Mouse (Mus musculus): Measurements from ENCODE around the gene Rasa2. TPM values are rescaled to one million over a fixed set of nuclear protein-coding genes. Genes with fewer than 3 reads are reported as not detected.

The Rasa2 gene
- polyA plus RNA-seq, 1 experiment from 2014 or later = 18.5 TPM

DNA sequence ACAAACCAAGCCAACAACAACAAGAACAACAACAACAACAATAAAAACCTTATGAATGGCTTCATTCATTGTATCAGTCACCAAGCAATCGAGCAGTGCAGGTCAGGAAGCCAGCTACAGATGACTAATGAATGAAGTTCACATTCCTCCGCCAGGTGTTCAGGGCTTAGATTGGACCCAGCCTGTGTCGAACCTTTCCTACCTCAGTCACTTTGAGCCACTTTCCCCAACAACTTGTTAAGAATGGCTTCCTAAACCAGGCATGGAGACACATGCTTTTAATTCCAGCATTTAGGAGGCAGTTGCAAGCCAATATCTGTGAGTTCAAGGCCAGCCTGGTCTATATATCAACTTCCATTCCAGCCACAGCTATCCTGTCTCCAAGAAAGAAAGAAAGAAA lies 4.5 kb upstream of the Rasa2 start:
- Histone ChIP-seq H3K4me1 (peaks cover 37% of the 10 kb centered on the region), H3K9me3 (replicated peaks) (no peaks in the 10 kb centered on the region), H3K36me3 (no peaks in the 10 kb centered on the region), H3K4me3 (no peak overlapping the region), H3K27me3 (ENCODE audit: low read depth, poor library complexity, severe bottlenecking) (peaks cover 4% of the 10 kb centered on the region; the same call in 1 of the 2 replicates), H3K27ac (no peak overlapping the region)
- WGBS = 80% methylated on average over 3 of the region's 3 CpGs
- DNase-seq (ENCODE audit: low spot score) = no peak

DNA sequence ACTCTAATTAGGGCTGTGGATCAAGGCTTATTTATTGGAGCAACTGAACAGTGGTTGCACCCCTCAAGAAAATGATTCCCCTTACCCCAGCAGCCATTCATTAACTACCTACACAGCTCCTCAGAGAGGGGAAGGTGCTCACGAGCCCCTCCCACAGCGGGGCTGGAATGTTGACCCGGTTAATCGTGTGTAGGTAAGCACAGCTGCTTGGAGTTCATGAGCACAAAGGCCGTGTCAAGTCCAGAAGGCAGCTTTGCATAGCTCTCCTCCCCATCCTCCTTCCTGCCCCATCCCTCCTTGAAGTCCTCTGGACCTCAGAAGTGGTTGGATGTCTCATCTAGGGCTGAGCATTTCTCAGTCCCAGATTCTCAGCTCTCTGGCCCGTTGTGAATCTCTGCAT lies 3.8 kb upstream of the Rasa2 start:
- Histone ChIP-seq H3K9me3 (replicated peaks) (no peaks in the 10 kb centered on the region), H3K36me3 (no peaks in the 10 kb centered on the region), H3K27ac (no peak overlapping the region), H3K4me3 (no peak overlapping the region), H3K27me3 (ENCODE audit: low read depth, poor library complexity, severe bottlenecking) (peaks cover 4% of the 10 kb centered on the region; the same call in 1 of the 2 replicates), H3K4me1 (peaks cover 43% of the 10 kb centered on the region)
- 70% methylated on average over 6 of the region's 6 CpGs for WGBS
- no peak for DNase-seq (ENCODE audit: low spot score)

DNA sequence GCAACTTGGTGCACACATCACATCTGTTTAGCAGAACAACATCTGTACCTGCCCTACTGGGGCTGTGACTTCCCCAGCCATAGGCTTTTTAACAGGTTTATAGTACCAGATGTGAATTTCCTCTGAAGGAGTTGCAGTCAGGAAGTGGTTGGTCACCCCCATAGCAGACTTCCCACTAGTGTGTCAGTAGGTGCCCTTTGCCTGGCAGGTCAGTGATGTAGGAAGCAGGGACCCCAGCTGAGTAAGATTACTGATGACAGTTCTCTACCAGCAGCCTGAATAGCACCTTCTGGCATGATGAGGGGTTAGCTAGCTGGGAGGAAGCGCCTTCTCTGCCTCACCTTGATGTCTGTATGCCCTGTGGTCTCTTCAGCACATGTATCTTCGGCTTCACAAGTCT lies 2.4 kb upstream of the Rasa2 start:
- DNase-seq (ENCODE audit: low spot score) = no peak
- 84% methylated on average over 2 of the region's 2 CpGs for WGBS
- no peak overlapping the region for H3K4me3 ChIP-seq
- H3K27ac ChIP-seq = no peak overlapping the region
- no peaks in the 10 kb centered on the region for H3K36me3 ChIP-seq
- H3K9me3 ChIP-seq (replicated peaks) = no peaks in the 10 kb centered on the region
- H3K4me1 ChIP-seq = peaks cover 48% of the 10 kb centered on the region
- H3K27me3 ChIP-seq (ENCODE audit: low read depth, poor library complexity, severe bottlenecking) = peaks cover 4% of the 10 kb centered on the region; the same call in 1 of the 2 replicates

DNA sequence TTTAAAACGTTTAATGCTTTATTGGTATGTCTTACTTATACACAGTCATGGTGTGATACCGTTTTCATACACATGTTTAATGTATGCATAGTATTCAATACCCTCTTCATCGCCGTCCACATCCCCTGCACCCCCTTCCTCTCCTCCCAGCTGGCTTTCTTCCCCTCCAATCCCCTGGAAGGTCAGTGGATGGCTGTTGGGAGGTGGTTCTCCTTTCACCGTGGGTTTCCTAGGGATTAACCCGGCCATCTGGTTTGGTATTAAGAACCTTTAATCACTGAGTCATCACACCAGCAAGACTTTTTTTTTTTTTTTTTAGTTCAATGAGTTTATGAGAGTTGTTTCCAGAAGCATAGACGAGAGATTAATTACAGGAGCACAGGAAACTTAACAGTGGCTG lies 1.3 kb upstream of the Rasa2 start:
- WGBS = 61% methylated on average over 7 of the region's 7 CpGs
- Histone ChIP-seq H3K27ac (no peak overlapping the region), H3K36me3 (no peaks in the 10 kb centered on the region)

DNA sequence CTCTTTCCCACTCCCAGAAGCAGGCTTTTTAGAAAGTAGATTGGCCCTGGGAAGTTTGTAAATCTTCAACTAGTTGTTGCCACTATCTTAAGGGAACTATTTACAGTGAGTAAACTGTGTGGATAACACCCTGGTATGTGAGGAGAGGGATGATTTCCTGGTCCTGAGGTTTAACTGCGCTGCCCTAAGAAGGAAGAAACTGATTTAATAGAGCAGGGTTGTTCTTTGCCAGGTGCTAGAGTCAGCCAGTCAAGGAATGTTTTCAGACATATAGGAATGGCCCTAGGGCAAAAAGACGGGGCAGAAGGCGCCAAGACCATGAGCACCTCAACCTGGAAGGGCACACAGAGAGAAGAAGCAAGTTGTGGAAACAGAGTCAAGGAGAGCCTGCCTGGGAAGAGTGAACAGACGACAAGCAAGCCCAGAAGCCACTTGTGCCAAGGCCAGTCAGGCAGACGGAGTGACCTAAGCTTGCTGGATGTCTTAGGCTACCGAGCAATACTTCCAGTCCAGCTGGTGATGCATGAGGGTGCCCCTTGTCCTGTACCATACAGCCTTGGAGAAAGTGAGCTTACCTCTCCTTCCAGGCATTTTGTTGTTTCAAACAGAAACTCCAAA lies 765 bp upstream of the Rasa2 start:
- Histone ChIP-seq H3K27ac (peak overlapping the region; percentile 99; the same call in 1 of the 2 replicates), H3K4me1 (peaks cover 58% of the 10 kb centered on the region), H3K36me3 (no peaks in the 10 kb centered on the region), H3K9me3 (replicated peaks) (no peaks in the 10 kb centered on the region), H3K4me3 (peak overlapping the region; percentile 91), H3K27me3 (ENCODE audit: low read depth, poor library complexity, severe bottlenecking) (peaks cover 4% of the 10 kb centered on the region; the same call in 1 of the 2 replicates)
- WGBS = 60% methylated on average over 6 of the region's 6 CpGs
- no peak for DNase-seq (ENCODE audit: low spot score)

More for the DNA sequence above, 1.3 kb upstream of the Rasa2 start:
- Histone ChIP-seq H3K27me3 (ENCODE audit: low read depth, poor library complexity, severe bottlenecking) (peaks cover 4% of the 10 kb centered on the region; the same call in 1 of the 2 replicates), H3K4me1 (peaks cover 54% of the 10 kb centered on the region), H3K9me3 (replicated peaks) (no peaks in the 10 kb centered on the region), H3K4me3 (no peak overlapping the region)
- DNase-seq (ENCODE audit: low spot score) = no peak

DNA sequence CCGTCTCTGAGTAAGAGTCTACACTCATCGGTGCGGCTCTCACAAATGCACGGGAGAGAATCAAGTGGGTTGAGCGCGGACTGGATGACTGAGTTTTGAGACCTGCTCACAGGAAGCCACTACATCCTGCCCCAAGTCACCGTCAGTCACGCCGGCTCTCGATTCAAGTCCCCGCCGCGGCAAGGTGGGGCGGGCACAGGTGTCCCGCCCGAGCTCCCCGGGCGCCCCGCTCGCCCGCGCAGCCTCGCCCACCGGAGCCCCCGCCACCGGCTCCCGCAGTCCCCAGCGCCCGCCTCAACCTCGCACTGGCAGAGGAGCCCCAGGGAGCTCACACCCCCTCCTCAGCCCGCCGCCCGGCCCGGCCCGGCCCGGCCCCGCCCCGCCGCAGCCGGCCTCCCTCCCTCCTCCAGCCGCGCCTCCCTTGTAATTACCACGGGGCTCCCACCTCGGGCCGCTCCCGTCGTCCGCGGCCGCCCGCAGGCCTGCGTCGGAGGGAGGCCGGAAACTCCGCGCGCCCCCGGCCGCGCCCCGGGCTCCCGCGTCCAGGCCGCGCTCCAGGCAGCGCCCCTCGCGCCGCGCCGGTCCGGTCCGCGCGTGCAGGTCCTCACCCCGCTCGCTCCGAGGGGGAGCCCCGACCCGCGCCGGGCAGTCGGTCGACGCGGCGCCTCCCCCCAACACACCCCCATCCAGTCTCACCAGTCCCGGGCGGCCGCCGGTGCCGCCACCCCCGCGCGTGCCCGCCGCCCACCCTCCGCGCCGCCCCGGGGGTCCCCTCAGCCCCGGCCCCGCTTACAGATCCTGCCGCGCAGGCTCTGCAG lies 637 bp downstream of the Rasa2 start:
- Histone ChIP-seq H3K4me1 (peaks cover 58% of the 10 kb centered on the region), H3K27me3 (ENCODE audit: low read depth, poor library complexity, severe bottlenecking) (peaks cover 4% of the 10 kb centered on the region; the same call in 1 of the 2 replicates), H3K9me3 (replicated peaks) (no peaks in the 10 kb centered on the region), H3K36me3 (no peaks in the 10 kb centered on the region), H3K4me3 (peak overlapping the region; percentile 91), H3K27ac (peak overlapping the region; percentile 99)
- WGBS = under 1% methylated on average over 97 of the region's 105 CpGs
- peak; percentile 83 for DNase-seq (ENCODE audit: low spot score)

DNA sequence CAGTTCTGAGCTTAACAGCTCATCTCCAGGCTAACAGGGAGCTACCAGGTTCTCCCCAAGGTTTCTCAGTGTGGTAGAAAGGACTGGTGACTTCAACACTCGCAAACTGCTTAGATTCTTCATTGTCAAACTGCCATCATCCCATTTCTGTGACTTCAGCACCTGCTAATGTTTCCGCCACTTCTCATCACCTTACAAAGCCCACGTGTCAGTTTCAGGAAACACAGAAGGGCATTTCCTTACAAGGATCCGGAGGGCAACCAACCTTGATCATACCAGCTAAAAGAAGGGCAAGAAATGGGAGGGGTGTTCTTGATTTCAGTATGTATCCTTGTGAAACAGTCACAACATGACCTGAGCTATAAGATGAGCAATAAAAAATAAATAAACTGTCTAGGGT lies 2.3 kb downstream of the Rasa2 start:
- 69% methylated on average over 4 of the region's 4 CpGs for WGBS
- Histone ChIP-seq H3K36me3 (peaks cover 6% of the 10 kb centered on the region; the same call in 1 of the 2 replicates), H3K27me3 (ENCODE audit: low read depth, poor library complexity, severe bottlenecking) (peaks cover 4% of the 10 kb centered on the region; the same call in 1 of the 2 replicates), H3K9me3 (replicated peaks) (no peaks in the 10 kb centered on the region), H3K27ac (no peak overlapping the region), H3K4me1 (peaks cover 53% of the 10 kb centered on the region), H3K4me3 (no peak overlapping the region)
- no peak for DNase-seq (ENCODE audit: low spot score)

DNA sequence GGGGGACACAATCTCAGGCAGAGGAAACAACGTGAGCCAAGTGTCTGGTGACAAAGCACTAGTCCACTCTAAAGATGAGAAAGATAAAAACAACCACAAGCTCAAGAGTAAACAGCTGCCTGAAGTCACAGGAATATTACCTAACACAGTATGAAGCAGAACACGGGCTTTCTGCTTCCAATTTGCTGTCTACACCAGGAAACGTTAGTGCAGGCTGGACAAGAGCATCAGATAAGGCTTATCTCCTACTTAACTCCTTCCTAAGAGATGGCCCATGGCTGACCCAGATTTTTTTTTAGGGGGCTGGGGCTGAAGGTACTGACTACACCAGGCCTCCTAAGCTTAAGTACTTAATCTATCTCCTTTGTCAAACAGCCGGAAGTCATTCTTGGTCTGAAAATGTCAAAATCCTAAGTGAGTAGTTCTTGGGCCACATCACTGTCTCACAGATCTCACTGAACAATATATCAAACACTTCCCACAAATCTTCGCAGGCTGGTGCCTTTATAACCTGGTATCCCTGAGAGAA lies 3.8 kb downstream of the Rasa2 start:
- Histone ChIP-seq H3K4me1 (peaks cover 38% of the 10 kb centered on the region), H3K27me3 (ENCODE audit: low read depth, poor library complexity, severe bottlenecking) (peaks cover 4% of the 10 kb centered on the region; the same call in 1 of the 2 replicates), H3K36me3 (peaks cover 13% of the 10 kb centered on the region), H3K9me3 (replicated peaks) (no peaks in the 10 kb centered on the region), H3K27ac (no peak overlapping the region), H3K4me3 (no peak overlapping the region)
- 35% methylated on average over 5 of the region's 5 CpGs for WGBS
- DNase-seq (ENCODE audit: low spot score) = no peak

DNA sequence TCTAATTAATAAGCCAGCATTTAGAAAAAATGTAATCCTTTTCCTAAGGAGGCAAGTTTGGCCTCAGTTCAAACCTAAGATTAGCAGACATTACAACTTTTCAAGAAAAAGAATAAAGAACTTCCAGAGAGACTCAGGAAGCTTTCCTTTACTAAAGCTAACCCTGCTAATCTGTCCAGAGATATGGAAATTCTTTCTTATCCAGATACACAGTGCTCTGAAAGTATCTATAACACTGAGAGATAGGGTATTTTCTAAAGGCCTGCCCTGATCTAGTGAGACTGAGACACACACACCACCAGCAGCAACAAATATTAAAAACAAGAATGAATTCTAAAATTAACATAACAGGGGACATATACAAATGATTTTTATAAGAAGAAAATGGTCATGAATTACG lies 4.4 kb downstream of the Rasa2 start:
- Histone ChIP-seq H3K36me3 (peaks cover 13% of the 10 kb centered on the region), H3K27me3 (ENCODE audit: low read depth, poor library complexity, severe bottlenecking) (no peaks in the 10 kb centered on the region), H3K4me1 (peaks cover 32% of the 10 kb centered on the region), H3K27ac (no peak overlapping the region), H3K4me3 (no peak overlapping the region), H3K9me3 (replicated peaks) (no peaks in the 10 kb centered on the region)
- no peak for DNase-seq (ENCODE audit: low spot score)
- 78% methylated on average over 1 of the region's 1 CpGs for WGBS

DNA sequence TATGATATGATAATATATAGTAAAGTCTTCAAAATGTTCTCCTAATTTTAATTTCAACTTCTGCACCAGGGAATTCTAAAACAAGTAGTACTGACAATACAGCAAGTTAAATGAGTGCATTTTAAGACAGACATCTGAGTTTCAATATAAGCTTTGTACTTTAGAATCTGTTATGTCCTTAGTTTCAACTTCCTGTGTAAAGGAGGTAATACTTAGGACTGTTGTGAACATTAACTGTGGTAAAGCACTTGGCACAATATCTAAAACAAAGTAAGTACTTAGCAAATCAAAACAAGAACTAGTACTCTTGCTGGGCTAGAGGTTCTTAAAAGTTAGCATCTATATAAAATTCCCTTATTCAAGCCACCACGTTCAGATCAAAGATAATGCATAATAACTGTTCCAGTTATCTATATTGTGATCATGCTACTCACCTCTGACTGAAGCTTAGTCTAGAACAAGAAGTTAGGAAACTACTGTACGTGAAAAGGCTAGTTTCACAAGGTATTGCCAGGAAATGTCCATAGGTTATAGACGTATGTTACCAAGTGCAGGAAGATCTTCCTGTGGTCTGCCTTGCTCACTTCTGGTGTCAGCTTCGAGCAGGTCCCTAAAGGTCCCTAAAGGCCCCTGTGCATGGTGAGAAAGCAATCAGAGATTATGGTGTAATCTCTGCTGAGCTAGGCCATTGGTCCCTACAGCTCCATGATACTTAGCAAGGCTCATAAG lies 12.8 kb downstream of the Rasa2 start:
- Histone ChIP-seq H3K4me1 (no peaks in the 10 kb centered on the region), H3K36me3 (peaks cover 4% of the 10 kb centered on the region; the same call in 1 of the 2 replicates), H3K27me3 (ENCODE audit: low read depth, poor library complexity, severe bottlenecking) (no peaks in the 10 kb centered on the region), H3K27ac (no peak overlapping the region), H3K4me3 (no peak overlapping the region), H3K9me3 (replicated peaks) (no peaks in the 10 kb centered on the region)
- 90% methylated on average over 4 of the region's 4 CpGs for WGBS
- DNase-seq (ENCODE audit: low spot score) = no peak

DNA sequence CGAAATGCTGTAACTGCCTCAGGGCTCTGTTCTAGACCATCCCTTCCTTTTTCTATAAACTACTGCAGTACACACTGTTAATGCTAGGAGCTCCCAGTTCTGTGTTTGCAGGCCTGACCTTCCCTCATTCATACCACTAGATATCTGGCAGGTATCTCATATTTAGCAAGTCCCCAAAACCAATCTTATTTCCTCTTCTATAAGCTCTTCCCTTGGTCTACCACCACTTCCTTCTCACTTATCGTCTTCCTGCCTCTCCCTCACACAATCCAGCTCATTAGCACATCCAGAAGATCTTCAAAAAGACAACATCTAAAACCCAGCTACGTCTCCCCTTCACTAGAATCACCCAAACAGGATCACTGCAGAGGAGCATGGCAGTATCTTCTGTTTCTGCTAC lies 19.1 kb downstream of the Rasa2 start:
- Histone ChIP-seq H3K4me1 (peaks cover 6% of the 10 kb centered on the region; the same call in 1 of the 2 replicates), H3K27me3 (ENCODE audit: low read depth, poor library complexity, severe bottlenecking) (no peaks in the 10 kb centered on the region), H3K9me3 (replicated peaks) (no peaks in the 10 kb centered on the region; the same call in 1 of the 2 replicates), H3K36me3 (peaks cover 21% of the 10 kb centered on the region), H3K27ac (no peak overlapping the region), H3K4me3 (no peak overlapping the region)
- WGBS = 84% methylated on average over 3 of the region's 3 CpGs
- DNase-seq (ENCODE audit: low spot score) = no peak

DNA sequence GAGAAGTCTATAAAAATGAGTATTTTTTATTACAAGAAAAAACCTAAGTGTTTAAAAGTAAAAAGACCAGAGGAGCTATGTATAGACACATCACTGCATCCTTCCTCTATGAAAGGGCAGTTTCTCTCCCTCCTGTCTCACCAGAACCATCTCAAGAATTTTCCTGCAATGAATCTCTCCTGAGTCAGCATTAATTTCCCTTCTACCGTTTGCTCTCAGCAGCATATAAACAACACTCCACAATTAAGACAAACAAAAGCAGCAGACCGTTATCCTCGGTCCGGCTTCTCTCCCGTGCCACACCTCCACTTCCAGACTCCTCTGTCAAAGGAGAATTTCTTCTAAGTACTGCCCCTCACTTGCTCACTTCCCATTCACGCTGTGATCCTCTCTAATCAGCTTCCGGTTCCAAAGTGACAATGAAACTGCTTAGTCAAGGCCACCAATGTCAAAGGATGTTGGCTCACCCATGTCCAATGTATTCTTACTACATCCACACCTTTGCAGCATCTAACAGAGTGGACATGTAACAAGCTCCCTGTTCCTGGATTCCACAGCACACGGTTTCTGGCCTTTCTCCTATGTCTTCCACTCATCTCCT lies 19.6 kb downstream of the Rasa2 start:
- Histone ChIP-seq H3K4me3 (no peak overlapping the region), H3K9me3 (replicated peaks) (no peaks in the 10 kb centered on the region; the same call in 1 of the 2 replicates), H3K4me1 (peaks cover 6% of the 10 kb centered on the region; the same call in 1 of the 2 replicates), H3K36me3 (peaks cover 26% of the 10 kb centered on the region), H3K27me3 (ENCODE audit: low read depth, poor library complexity, severe bottlenecking) (no peaks in the 10 kb centered on the region), H3K27ac (no peak overlapping the region)
- WGBS = 71% methylated on average over 8 of the region's 8 CpGs
- DNase-seq (ENCODE audit: low spot score) = no peak
